Mouse (Mus musculus) MEL (cell line): Measurements from ENCODE around the gene Dlg2.

Source experiments
- CTCF ChIP-seq, 3 experiments: IDR thresholded peaks in 2 of 3; conservative IDR thresholded peaks in 1 of 3; 2 replicates each; pipeline ENCODE4 v1.5.1; 2011 to 2012; ENCODE audit warnings: low read length in 3 of 3, low read depth in 2 of 3, mild to moderate bottlenecking in 2 of 3, improper control_type of control experiment in 1 of 3, inconsistent platforms in 1 of 3, mixed read lengths in 1 of 3, moderate library complexity in 1 of 3; ENCODE audit not compliant: control insufficient read depth in 1 of 3, insufficient read depth in 1 of 3, poor library complexity in 1 of 3, severe bottlenecking in 1 of 3
- E2F4 ChIP-seq: IDR thresholded peaks from 2 replicates; pipeline ENCODE4 v1.6.1; 2011; ENCODE audit warnings: low read depth, low read length, improper control_type of control experiment, borderline replicate concordance
- ETS1 ChIP-seq: IDR thresholded peaks from 2 replicates; pipeline ENCODE4 v1.6.1; 2012; ENCODE audit warnings: low read depth, mild to moderate bottlenecking, inconsistent platforms, low read length, improper control_type of control experiment, moderate library complexity
- MXI1 ChIP-seq: IDR thresholded peaks from 2 replicates; pipeline ENCODE4 v1.6.1; 2011; ENCODE audit warnings: mild to moderate bottlenecking, low read depth, low read length, improper control_type of control experiment
- POLR2A ChIP-seq, 2 experiments: IDR thresholded peaks; 2 replicates each; pipeline ENCODE4 v1.6.1; 2011 to 2012; ENCODE audit warnings: low read length in 2 of 2, mild to moderate bottlenecking in 2 of 2, control low read depth in 1 of 2, improper control_type of control experiment in 1 of 2, low read depth in 1 of 2, moderate library complexity in 1 of 2; ENCODE audit not compliant: control insufficient read depth in 1 of 2, insufficient read depth in 1 of 2, poor library complexity in 1 of 2
- ZKSCAN1 ChIP-seq: IDR thresholded peaks from 2 replicates; pipeline ENCODE4 v1.6.1; 2012; ENCODE audit warnings: low read depth, mild to moderate bottlenecking, inconsistent platforms, low read length, improper control_type of control experiment, moderate library complexity

- TF ChIP-seq ETS1 (no peak), MXI1 (no peak), POLR2A (IDR thresholded peaks at IDR 0.05; ENCODE audit: control insufficient read depth in 1 of 2, insufficient read depth in 1 of 2, low read depth in 1 of 2, low read length in 2 of 2, poor library complexity in 1 of 2) (no peak), CTCF (IDR thresholded peaks at IDR 0.05 in 2 of 3, conservative IDR thresholded peaks at IDR 0.05 in 1 of 3; ENCODE audit: control insufficient read depth in 1 of 3, insufficient read depth in 1 of 3, low read depth in 2 of 3, low read length in 3 of 3, poor library complexity in 1 of 3, severe bottlenecking in 1 of 3) (no peak), E2F4 (no peak), ZKSCAN1 (no peak)
Measured at GRCm38 (mm10) chr7:91936193-91936592, 1459.7 kb downstream of the Dlg2 start.
